Mouse (Mus musculus) 416B (cell line): Measurements from ENCODE around the gene Rab43.

ENCODE experiments used
- DNase-seq: peaks from one replicate; pipeline ENCODE4 v3.0.0; 2011; ENCODE audit warnings: low read depth

The Rab43 gene

GRCm38 (mm10) chr6:87811675-87812338 is at the start of gene Rab43:
Gene Rab43, minus strand, starts transcription at chr6:87812164.
- DNase-seq, result peak; percentile 69

GRCm38 (mm10) chr6:87857071-87857470 is 45.1 kb upstream of the Rab43 start:
- DNase-seq, result no peak

- DNase-seq, result no peak
Observed at GRCm38 (mm10) chr6:87853446-87853845, 41.5 kb upstream of the Rab43 start.

- no peak for DNase-seq
Observed at GRCm38 (mm10) chr6:87851871-87852270, 39.9 kb upstream of the Rab43 start.

GRCm38 (mm10) chr6:87850900-87851614 is 39.1 kb upstream of the Rab43 start, which contains the start of gene Cnbp:
Gene Cnbp, minus strand, starts transcription at chr6:87851106.
- peak; percentile 96 for DNase-seq

- DNase-seq, result no peak
Observed at GRCm38 (mm10) chr6:87850155-87850899, 38.4 kb upstream of the Rab43 start.

- peak; percentile 91 for DNase-seq
Observed at GRCm38 (mm10) chr6:87849780-87850154, 37.8 kb upstream of the Rab43 start.

- no peak for DNase-seq
Observed at GRCm38 (mm10) chr6:87846813-87847212, 34.8 kb upstream of the Rab43 start.

GRCm38 (mm10) chr6:87845031-87845695 is 33.2 kb upstream of the Rab43 start:
- DNase-seq, result no peak

- peak; percentile 69 for DNase-seq
Observed at GRCm38 (mm10) chr6:87842254-87842653, 30.3 kb upstream of the Rab43 start.

GRCm38 (mm10) chr6:87841635-87842034 is 29.7 kb upstream of the Rab43 start:
- DNase-seq, result peak; percentile 68

GRCm38 (mm10) chr6:87839797-87840341 is 27.9 kb upstream of the Rab43 start:
- DNase-seq, result peak; percentile 32

GRCm38 (mm10) chr6:87838551-87839197 is 26.7 kb upstream of the Rab43 start, which contains the start of gene Isy1:
Gene Isy1, minus strand, starts transcription at chr6:87838798.
- DNase-seq, result peak; percentile 99

- no peak for DNase-seq
Observed at GRCm38 (mm10) chr6:87835695-87836094, 23.7 kb upstream of the Rab43 start, which contains the start of gene Gm45140. Gene Gm45140, minus strand, starts transcription at chr6:87835795.

- no peak for DNase-seq
Observed at GRCm38 (mm10) chr6:87820366-87820765, 8.4 kb upstream of the Rab43 start.

- DNase-seq, result no peak
Observed at GRCm38 (mm10) chr6:87814486-87814885, 2.5 kb upstream of the Rab43 start.

- no peak for DNase-seq
Observed at GRCm38 (mm10) chr6:87812656-87813055, 692 bp upstream of the Rab43 start.

- DNase-seq, result peak; percentile 85
Observed at GRCm38 (mm10) chr6:87810713-87811669, 973 bp downstream of the Rab43 start.

- no peak for DNase-seq
Observed at GRCm38 (mm10) chr6:87810311-87810710, 1.7 kb downstream of the Rab43 start.

- DNase-seq, result peak; percentile 60
Observed at GRCm38 (mm10) chr6:87809651-87810161, 2.3 kb downstream of the Rab43 start.
